Mouse (Mus musculus) C2C12 (cell line): ENCODE measurements around the gene Sppl3.

Source experiments
- CTCF ChIP-seq: IDR thresholded peaks from one replicate; pipeline ENCODE4 v1.5.1; 2011; ENCODE audit not compliant: control insufficient read depth, insufficient read depth, insufficient read length
- FOSL1 ChIP-seq: IDR thresholded peaks from one replicate; pipeline ENCODE4 v1.8.0; 2011; ENCODE audit warnings: mild to moderate bottlenecking, low read length; ENCODE audit not compliant: poor library complexity, insufficient read depth, severe bottlenecking
- MAX ChIP-seq: IDR thresholded peaks from one replicate; pipeline ENCODE4 v1.6.1; 2011; ENCODE audit warnings: mild to moderate bottlenecking, control low read depth
- MYOD1 ChIP-seq: IDR thresholded peaks from one replicate; pipeline ENCODE4 v1.6.1; 2011; ENCODE audit warnings: low read depth; ENCODE audit not compliant: control insufficient read depth, insufficient read length
- MYOG ChIP-seq: IDR thresholded peaks from one replicate; pipeline ENCODE4 v1.6.1; 2011; ENCODE audit not compliant: control insufficient read depth, insufficient read length; ENCODE audit errors: extremely low read depth
- USF1 ChIP-seq: IDR thresholded peaks from one replicate; pipeline ENCODE4 v1.6.1; 2011; ENCODE audit warnings: low read depth, mild to moderate bottlenecking, control low read depth, moderate library complexity

DNA sequence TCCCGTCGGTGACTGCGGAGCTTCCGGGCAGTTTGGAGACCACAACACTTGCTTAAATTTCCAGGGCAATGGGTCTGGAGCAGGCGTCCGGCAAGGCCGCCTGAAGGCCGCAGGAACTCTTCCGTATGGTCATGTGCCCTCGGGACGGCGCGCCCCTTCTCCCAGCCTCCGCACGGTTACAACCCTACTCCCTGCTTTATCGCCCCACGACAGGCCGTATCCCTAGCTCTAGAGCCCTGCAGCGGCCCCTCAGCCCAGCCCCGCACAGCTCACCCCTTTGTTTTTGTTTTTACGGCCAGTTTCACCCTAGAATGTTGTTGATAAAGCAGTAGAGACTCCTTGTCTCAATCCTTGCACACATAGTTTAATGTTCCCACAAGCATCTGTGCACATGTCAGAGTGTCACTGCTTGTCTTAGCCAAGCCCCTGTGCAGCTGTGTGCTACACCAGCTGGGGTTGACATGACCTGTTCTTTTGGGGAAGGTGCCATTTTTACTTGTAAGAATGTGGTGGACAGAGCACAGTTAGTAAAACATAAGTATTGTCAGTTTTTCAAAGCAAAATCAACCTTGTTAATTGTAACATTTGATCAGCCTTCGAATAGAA is 43.0 kb downstream of the Sppl3 start:
- TF ChIP-seq CTCF (no peak), FOSL1 (no peak), MAX (no peak), USF1 (no peak), MYOD1 (no peak), MYOG (no peak)
